Mouse (Mus musculus) ES-CJ7 (cell line): Measurements from ENCODE around the gene Uxt.
A peak's percentile ranks its signal among the peaks of the same experiment; 100 is the strongest.

Experiments used
- DNase-seq: peaks from one replicate; pipeline ENCODE4 v3.0.0; 2011; ENCODE audit warnings: low read depth, low spot score

Gene Uxt

DNA sequence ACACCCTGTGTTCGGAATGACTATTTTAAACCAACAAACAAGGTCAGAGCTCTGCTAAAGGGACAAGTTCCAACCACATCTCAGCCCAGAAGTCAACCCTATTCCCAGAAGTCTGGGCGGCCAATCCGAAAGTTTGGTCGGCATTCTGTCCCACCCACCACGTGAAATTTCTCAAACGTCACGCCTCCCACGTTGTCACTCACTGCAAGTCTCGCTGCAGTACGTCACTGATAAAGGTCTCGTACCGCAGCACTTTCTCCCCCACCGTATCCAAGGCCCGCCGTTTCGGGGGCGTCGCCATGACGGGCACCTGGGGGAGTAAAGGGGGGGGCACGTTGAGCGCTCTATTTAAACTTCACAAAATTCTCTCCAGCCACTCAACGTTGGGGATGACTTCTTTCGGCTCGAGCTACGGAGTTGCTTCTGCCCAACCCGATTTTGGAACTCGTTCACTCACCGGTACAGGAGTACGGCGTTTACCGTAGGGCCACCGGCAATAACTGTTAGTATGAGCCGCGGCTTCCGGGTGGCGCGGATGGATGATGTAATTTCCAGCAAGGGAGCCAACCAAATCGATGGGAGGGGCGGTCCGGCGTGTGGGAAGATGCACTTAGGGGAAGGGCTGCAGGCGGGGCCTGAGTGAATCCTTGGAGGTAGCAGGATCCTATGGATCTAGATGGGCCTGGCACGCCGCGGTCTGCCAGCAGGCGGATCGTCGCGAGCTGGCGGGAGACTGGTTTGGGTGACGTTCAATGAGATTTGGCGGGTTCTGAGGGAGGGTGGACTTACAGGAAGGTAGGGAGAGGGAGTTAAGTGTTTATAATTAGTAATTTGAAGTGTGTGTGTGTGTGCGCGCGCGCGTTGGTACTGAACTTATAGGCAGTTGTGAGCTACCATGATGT, at the start of gene Uxt:
Uxt (minus strand) TSS at position 541 of the 902 bp plus-strand sequence.
- peak; percentile 94 for DNase-seq

DNA sequence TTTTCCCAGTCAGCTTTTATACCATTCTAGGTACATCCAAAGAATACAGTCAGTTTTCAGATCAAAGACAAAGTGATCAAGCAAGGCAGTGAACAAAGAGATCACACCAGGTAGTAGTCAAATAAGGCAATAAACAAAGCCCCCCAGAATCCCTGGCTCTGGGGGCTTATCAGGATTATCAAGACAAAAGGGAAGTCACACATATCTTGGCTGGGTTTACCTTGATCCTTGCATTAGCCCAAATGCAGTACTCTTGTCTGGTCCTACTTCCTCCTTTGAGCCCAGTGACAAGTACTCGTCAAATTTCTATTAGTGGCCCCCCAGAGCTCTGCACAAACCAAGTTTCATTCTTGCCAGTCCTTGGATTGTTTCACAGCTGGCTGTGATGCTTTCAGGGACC, 19.1 kb upstream of the Uxt start:
- no peak for DNase-seq

DNA sequence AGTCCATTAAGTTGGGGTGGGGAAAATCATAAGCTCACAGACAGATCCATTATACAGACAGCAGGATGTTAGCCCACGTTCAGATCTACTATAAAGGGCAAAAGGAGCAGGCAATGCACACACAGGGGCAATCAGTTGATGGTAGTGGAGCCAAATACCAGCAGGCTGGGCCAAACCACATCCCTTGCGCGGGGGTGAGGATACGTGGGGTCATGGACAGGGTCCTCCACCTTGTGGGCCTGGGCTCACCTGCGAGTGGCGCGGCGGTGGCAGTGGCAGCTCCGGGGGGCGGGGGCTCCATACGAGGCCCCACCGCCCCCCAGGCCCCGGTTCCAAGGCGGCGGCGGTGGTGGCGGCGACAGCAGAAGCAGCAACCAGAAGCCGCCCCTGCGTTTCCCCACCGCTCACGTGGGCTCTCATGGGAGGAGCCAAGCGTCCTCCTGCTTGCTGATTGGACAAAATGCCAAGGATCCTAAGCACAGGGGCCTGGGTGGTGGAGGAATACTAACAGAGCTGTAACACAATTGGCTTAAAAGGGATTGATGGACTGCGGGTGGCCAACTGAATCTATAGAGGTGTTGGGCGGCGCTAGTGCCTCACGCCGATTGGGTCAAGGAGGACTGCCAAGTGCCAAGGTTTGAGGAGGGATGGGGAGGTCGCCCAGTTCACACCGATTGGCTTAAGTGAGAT, 11.5 kb downstream of the Uxt start, which contains the start of gene Elk1:
Elk1 (minus strand) TSS at position 418 of the 690 bp plus-strand sequence.
- DNase-seq: peak; percentile 95

DNA sequence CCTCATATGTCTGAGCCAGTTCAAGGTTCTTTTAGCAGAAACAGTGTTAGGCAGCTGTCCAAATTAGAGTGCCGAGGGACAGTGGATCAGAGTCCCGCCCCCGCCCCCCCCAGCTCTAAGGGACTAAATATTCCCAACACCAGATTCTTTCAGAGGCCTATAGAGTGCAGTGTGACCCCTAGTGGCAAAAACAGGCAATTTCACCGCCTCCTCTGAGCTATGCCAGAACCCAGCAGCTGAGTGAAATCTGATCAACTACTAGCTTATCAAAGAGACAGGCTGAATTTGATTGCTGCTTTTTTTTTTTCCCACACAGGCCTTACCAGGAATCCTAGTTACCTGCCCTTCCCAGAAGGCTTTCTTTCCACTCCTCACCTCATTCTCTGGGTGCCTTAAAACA, 15.8 kb downstream of the Uxt start:
- no peak for DNase-seq

DNA sequence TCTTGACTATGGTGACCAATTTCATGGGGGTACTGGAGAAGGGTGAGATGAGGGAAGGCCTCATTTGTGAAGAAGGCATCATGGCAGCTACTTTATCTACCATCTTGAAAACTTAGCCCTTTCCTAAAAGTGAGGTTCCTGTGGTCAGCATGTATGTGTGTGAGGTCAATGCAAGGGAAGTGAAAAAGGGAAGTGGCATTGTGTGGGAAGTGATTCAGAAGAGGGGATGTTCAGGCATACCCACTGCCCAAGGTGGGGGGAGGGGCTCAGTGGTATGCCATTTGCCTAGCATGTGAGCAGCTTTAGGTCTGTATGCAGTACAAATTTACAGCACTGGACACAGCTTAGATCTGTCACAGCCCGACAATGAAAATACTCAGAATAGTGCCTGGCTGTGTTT, 29.9 kb downstream of the Uxt start:
- no peak for DNase-seq

DNA sequence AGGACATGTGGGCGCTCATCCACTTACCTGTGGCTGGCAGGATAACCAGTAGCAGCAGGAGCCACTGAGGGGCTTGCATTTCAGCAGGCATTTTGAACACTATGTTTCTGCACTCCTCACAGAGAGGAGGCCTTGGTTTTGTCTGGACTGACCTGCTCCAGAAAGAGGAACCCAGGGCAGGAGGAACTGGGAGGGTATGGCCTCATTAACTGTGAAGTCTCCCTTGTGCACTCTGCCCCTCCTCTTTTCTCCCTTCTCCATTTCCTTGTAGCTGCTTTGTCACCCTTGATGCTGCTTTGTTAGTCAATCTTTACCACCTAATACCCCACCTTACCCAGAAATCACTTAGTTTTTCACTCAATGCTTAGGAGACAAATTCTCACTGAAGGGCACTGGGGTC, 30.5 kb downstream of the Uxt start, which contains the start of gene Cfp:
Cfp (minus strand) TSS at position 192 of the 400 bp plus-strand sequence.
- no peak for DNase-seq

DNA sequence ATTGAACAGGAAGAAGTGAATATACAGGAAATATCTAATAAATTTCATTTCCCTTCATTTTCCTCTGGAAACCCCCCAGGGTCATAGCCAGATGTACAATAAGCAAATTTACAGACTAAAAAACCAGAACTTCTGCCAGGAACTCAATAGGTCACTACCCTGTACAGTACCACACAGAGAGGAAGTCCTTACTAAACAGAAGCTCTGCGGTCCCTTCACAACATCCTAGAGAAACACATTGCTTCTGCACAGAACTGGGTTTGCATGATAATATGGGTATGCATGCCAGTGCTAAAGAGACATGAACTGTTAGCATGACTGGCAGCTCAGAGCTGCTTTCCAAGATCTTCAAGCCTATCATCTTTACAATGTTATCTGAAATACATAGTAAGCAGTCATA, 32.0 kb downstream of the Uxt start:
- DNase-seq: no peak

DNA sequence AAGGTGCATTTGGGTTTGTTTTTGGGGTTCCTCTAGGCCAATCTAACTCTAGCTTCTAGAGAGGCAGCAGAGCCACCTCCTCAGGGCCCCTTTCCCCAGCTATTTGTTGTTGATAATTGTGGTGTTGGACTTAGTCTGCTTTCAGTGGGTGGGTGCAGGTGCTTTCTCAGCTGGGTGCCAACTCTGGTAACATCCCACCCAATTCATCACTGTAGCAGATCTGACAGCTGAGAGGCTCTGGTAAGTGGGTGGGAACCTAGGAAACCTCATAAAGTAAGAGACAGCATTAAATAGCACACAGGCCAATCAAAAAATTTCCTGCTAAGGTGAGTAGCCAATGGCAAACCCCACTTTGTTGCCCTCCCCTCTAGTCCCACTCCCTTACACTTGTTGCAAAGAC, 36.8 kb downstream of the Uxt start:
- no peak for DNase-seq

DNA sequence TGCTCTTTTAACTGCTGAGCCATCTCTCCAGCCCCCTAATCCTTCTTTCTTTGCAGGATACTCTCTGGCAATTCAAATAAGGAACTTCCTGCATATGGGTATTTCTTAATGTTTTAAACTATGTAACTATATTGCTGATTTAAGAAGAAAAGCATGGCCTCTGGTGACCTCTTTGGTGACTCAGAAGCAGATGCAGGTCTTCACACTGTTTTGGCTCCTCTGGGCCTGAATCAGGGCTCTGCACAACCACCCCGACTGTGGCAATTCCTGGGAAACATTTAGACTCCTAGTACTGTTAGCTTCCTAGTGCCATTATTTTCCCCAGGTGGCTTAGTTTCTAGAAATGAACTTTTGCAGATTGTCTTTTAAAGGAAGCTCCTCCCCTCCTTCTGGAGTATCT, 38.3 kb downstream of the Uxt start:
- DNase-seq: no peak

DNA sequence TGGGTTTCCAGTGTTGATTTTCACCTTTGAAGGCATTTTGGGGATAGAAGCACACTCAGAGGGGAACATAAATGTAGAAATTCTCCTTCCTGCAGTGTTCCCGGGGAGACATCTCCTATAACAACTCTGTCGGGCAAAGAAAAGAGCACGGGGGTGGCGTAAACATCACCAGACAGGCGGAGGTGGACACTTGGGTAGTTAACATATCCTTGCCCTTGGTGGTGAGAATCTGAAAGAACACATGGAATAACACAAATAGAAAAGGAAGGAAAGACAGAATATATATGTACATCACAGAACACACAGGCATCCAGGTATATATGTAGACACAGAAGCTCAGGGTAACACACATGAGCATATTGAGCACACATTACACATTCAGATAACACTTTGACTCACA, 40.5 kb downstream of the Uxt start:
- DNase-seq: no peak

DNA sequence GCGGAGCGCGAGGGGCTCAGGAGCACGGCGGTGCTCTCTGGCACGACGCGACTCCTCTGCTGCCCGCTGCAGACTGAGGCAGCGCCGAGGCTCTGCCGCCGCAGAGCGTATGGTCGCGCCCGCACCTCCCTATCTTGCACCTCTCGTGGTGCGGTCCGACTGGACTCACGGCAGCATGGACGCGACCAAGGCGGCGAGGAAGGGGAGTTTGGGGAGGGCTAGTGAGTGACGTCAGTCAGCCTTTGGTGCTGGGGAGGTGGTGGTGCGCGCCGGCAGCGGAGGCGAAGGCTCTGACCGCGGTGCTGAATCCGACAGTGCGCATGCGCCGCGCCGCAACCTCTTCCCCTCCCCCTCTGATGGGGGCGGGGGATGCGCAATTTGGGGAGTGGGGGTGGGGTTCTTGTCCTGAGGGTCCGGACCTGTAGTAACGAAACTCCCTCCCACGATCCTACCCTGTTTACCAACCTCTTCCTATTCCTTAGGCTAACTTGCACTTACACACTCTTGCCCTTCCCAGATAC, 40.9 kb downstream of the Uxt start, which contains the start of gene Syn1:
Syn1 (minus strand) TSS at position 161 of the 521 bp plus-strand sequence.
- DNase-seq: peak; percentile 95

DNA sequence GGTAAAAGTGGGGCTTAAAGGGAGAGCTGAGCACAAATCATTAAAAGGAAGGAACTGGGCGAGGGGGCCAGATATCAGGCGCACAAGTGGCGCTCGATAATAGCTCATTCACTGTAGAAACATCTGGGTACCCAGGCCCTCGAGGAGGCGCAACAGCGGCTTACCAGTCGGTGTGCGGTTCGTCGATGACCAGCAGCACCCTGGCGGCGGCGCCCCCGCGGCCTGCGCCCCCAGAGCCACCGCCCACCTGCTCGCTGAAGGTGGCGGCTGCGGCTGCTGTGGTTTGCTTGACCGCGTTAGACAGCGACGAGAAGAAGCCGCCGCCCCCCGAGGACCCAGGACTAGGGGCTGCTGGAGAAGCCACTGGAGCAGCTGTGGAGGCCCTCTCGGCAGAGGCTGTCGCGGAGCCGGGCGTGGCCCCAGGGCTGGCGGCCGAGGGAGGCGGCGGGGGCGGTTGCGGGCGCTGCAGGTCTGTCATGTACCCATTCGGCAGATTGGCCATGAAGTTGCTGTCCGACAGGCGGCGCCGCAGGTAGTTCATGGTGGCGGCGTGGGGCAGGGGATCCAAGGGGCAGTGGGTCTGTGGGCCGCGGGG, 41.5 kb downstream of the Uxt start:
- no peak for DNase-seq

DNA sequence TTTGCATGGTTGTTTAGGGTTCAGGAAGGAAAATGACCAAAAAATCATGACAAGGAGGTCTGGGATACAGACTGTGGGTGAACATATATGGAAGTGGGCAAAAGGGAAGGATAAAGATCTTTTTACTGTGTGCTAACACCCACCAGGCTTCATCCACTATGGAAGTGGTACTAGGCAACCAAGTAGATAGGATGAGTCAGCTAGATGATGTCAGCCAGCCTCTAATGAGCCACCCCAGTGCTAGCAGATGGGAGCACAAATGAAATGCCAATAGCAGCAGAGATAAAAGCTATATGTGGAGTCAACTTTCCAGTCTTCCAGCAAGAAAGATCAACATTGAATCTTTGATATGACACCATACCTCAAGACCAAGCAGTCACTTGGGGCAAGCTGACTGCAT, 46.7 kb downstream of the Uxt start:
- no peak for DNase-seq

DNA sequence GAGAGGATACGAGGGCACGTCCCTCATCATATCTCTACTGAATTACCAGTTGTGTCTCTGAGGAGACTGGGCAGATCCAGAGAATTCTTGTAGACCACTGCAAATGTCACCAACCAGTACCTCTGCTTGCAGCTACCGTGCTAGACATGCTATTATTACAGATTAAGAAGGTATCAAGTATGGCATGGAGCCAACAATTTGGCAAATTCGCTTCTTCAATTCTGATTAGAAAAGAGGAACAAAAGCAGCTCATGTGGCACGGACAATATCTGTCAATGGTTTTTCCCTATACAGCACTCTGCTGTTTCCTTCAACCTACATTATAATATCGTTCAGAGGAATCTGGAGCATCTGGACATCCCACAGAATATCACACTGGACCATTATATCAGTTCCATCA, 48.1 kb downstream of the Uxt start:
- DNase-seq: no peak

DNA sequence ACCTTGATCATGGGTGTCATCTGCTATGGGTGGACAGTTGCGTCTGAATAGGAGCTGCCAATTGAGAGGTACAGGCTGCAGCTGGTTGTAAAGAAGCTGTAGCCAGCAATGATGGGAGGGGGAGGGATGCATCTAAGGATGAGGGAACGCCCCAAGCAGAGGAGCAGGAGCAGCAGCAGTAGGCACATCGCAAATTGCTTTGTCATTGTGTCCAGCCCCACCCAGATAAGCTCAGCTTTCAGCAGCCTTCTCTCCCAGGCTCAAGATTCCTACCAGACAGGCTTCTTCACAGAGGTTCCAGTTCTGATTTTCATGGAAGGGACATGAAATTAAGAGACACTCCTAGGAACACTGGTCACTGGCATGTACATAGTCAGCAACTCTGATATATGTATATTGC, 51.7 kb downstream of the Uxt start:
- DNase-seq: peak; percentile 86
